Mouse (Mus musculus): ENCODE measurements around the gene Kazn. TPM values are rescaled to one million over a fixed set of nuclear protein-coding genes. Genes with fewer than 3 reads are reported as not detected.

Kazn gene
- total RNA-seq, 1 experiment = 14.0 TPM

- Histone ChIP-seq H3K27ac (ENCODE audit: insufficient read depth, low read depth, low read length, poor library complexity, severe bottlenecking) (no peak overlapping the region), H3K9me3 (ENCODE audit: control insufficient read depth, insufficient read depth, low read depth, low read length) (no peaks in the 10 kb centered on the region), H3K9ac (ENCODE audit: insufficient read depth, low read depth, low read length, poor library complexity, severe bottlenecking) (no peak overlapping the region), H3K36me3 (ENCODE audit: control insufficient read depth, insufficient read depth, low read length, poor library complexity, severe bottlenecking) (peaks cover 8% of the 10 kb centered on the region; the same call in 1 of the 2 replicates), H3K4me3 (ENCODE audit: insufficient read depth in 1 of 2, low read depth in 1 of 2, low read length in 2 of 2, poor library complexity in 1 of 2, severe bottlenecking in 1 of 2) (no peak overlapping the region), H3K4me1 (ENCODE audit: control insufficient read depth in 2 of 2, insufficient read depth in 2 of 2, low read length in 2 of 2, poor library complexity in 1 of 2) (peaks cover 3 to 14% of the 10 kb centered on the region in 2 experiments; a peak in 3 of 4 replicates)
- in situ Hi-C loops (cut with MboI; ENCODE audit: low sequenced_read_pairs in 2 of 2, unreplicated experiment in 2 of 2) = no loop called here
- TF ChIP-seq HCFC1 (IDR thresholded peaks at IDR 0.05; ENCODE audit: borderline replicate concordance, insufficient read depth, low read length) (no peak), ZC3H11A (IDR thresholded peaks at IDR 0.05; ENCODE audit: borderline replicate concordance, low read depth, low read length) (no peak), MAFK (IDR thresholded peaks at IDR 0.05; ENCODE audit: insufficient read depth, low read depth, low read length) (no peak), ZNF384 (IDR thresholded peaks at IDR 0.05; ENCODE audit: low read depth, low read length) (no peak), CHD2 (IDR thresholded peaks at IDR 0.05; ENCODE audit: low read depth, low read length) (no peak)
- no peak for DNase-seq (ENCODE audit: low read depth, low spot score)
Observed at GRCm38 (mm10) chr4:142209884-142210283, 29.3 kb downstream of the Kazn start.

- Histone ChIP-seq H3K9ac (ENCODE audit: insufficient read depth, low read depth, low read length, poor library complexity, severe bottlenecking) (no peak overlapping the region), H3K27ac (ENCODE audit: insufficient read depth, low read depth, low read length, poor library complexity, severe bottlenecking) (no peak overlapping the region), H3K36me3 (ENCODE audit: control insufficient read depth, insufficient read depth, low read length, poor library complexity, severe bottlenecking) (peaks cover 8% of the 10 kb centered on the region; the same call in 1 of the 2 replicates), H3K9me3 (ENCODE audit: control insufficient read depth, insufficient read depth, low read depth, low read length) (no peaks in the 10 kb centered on the region), H3K4me3 (ENCODE audit: insufficient read depth in 1 of 2, low read depth in 1 of 2, low read length in 2 of 2, poor library complexity in 1 of 2, severe bottlenecking in 1 of 2) (no peak overlapping the region), H3K4me1 (ENCODE audit: control insufficient read depth in 2 of 2, insufficient read depth in 2 of 2, low read length in 2 of 2, poor library complexity in 1 of 2) (peaks cover 3 to 16% of the 10 kb centered on the region in 2 experiments; a peak in 3 of 4 replicates)
- DNase-seq (ENCODE audit: low read depth, low spot score) = no peak
- in situ Hi-C loops (cut with MboI; ENCODE audit: low sequenced_read_pairs in 2 of 2, unreplicated experiment in 2 of 2) = no loop called here
- TF ChIP-seq CHD2 (IDR thresholded peaks at IDR 0.05; ENCODE audit: low read depth, low read length) (no peak), MAFK (IDR thresholded peaks at IDR 0.05; ENCODE audit: insufficient read depth, low read depth, low read length) (no peak), ZNF384 (IDR thresholded peaks at IDR 0.05; ENCODE audit: low read depth, low read length) (no peak), ZC3H11A (IDR thresholded peaks at IDR 0.05; ENCODE audit: borderline replicate concordance, low read depth, low read length) (no peak), HCFC1 (IDR thresholded peaks at IDR 0.05; ENCODE audit: borderline replicate concordance, insufficient read depth, low read length) (no peak)
Observed at GRCm38 (mm10) chr4:142209476-142209875, 29.7 kb downstream of the Kazn start.

- in situ Hi-C loops (cut with MboI; ENCODE audit: low sequenced_read_pairs in 2 of 2, unreplicated experiment in 2 of 2) = no loop called here
- peaks cover 10% of the 10 kb centered on the region; the same call in 1 of the 2 replicates for H3K36me3 ChIP-seq (ENCODE audit: control insufficient read depth, insufficient read depth, low read length, poor library complexity, severe bottlenecking)
- no peak overlapping the region; the same call in 1 of the 2 replicates for H3K27ac ChIP-seq (ENCODE audit: insufficient read depth, low read depth, low read length, poor library complexity, severe bottlenecking)
- H3K4me1 ChIP-seq (ENCODE audit: control insufficient read depth in 2 of 2, insufficient read depth in 2 of 2, low read length in 2 of 2, poor library complexity in 1 of 2) = peaks cover 3 to 19% of the 10 kb centered on the region in 2 experiments; a peak in 3 of 4 replicates
- peak; percentile 34 for DNase-seq (ENCODE audit: low read depth, low spot score)
- TF ChIP-seq HCFC1 (IDR thresholded peaks at IDR 0.05; ENCODE audit: borderline replicate concordance, insufficient read depth, low read length) (no peak), ZC3H11A (IDR thresholded peaks at IDR 0.05; ENCODE audit: borderline replicate concordance, low read depth, low read length) (no peak), MAFK (IDR thresholded peaks at IDR 0.05; ENCODE audit: insufficient read depth, low read depth, low read length) (no peak; the same call in 1 of the 2 replicates), ZNF384 (IDR thresholded peaks at IDR 0.05; ENCODE audit: low read depth, low read length) (no peak), CHD2 (IDR thresholded peaks at IDR 0.05; ENCODE audit: low read depth, low read length) (no peak)
- H3K9ac ChIP-seq (ENCODE audit: insufficient read depth, low read depth, low read length, poor library complexity, severe bottlenecking) = no peak overlapping the region
- no peak overlapping the region for H3K4me3 ChIP-seq (ENCODE audit: insufficient read depth in 1 of 2, low read depth in 1 of 2, low read length in 2 of 2, poor library complexity in 1 of 2, severe bottlenecking in 1 of 2)
- no peaks in the 10 kb centered on the region for H3K9me3 ChIP-seq (ENCODE audit: control insufficient read depth, insufficient read depth, low read depth, low read length)
Observed at GRCm38 (mm10) chr4:142205693-142206092, 33.5 kb downstream of the Kazn start.

DNA sequence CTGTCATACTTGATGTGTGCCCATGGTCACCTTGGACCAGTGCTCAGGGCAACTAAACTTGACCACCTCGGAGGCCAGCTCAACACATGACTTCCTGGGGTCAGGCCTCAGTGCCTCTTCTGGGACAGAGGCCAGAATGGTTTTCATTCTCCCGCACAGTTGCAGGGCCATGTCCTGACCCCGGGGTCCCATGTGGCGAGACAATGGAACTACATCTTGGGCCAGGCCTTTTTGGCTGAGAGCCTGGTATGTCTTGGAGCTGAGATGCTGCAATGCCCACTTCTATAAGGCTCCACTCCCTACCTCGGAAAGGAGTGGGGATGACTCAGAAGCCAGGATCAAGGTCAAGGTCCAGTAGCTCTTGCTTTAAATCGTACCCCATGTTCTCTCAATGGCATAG, 42.6 kb downstream of the Kazn start:
- Histone ChIP-seq H3K27ac (ENCODE audit: insufficient read depth, low read depth, low read length, poor library complexity, severe bottlenecking) (no peak overlapping the region), H3K9ac (ENCODE audit: insufficient read depth, low read depth, low read length, poor library complexity, severe bottlenecking) (no peak overlapping the region), H3K4me1 (ENCODE audit: control insufficient read depth in 2 of 2, insufficient read depth in 2 of 2, low read length in 2 of 2, poor library complexity in 1 of 2) (peaks cover 0 to 8% of the 10 kb centered on the region in 2 experiments; a peak in 2 of 4 replicates), H3K4me3 (ENCODE audit: insufficient read depth in 1 of 2, low read depth in 1 of 2, low read length in 2 of 2, poor library complexity in 1 of 2, severe bottlenecking in 1 of 2) (no peak overlapping the region), H3K36me3 (ENCODE audit: control insufficient read depth, insufficient read depth, low read length, poor library complexity, severe bottlenecking) (peaks cover 7% of the 10 kb centered on the region; the same call in 1 of the 2 replicates), H3K9me3 (ENCODE audit: control insufficient read depth, insufficient read depth, low read depth, low read length) (no peaks in the 10 kb centered on the region)
- in situ Hi-C loops (cut with MboI; ENCODE audit: low sequenced_read_pairs in 2 of 2, unreplicated experiment in 2 of 2) = no loop called here
- TF ChIP-seq ZNF384 (IDR thresholded peaks at IDR 0.05; ENCODE audit: low read depth, low read length) (no peak), HCFC1 (IDR thresholded peaks at IDR 0.05; ENCODE audit: borderline replicate concordance, insufficient read depth, low read length) (no peak), CHD2 (IDR thresholded peaks at IDR 0.05; ENCODE audit: low read depth, low read length) (no peak), ZC3H11A (IDR thresholded peaks at IDR 0.05; ENCODE audit: borderline replicate concordance, low read depth, low read length) (no peak), MAFK (IDR thresholded peaks at IDR 0.05; ENCODE audit: insufficient read depth, low read depth, low read length) (no peak)
- no peak for DNase-seq (ENCODE audit: low read depth, low spot score)

Measured in ES-E14 (cell line).